Mouse (Mus musculus) megakaryocyte, embryonic 14.5 days (primary cell): ENCODE measurements at regions not wholly inside any gene's neighbourhood (a gene's known extent, or its start where the extent isn't known, plus 50 kb on each side); places are given as distances from the start of the nearest gene placed in this dataset.

Experiments
- FLI1 ChIP-seq: IDR thresholded peaks from 2 replicates; pipeline ENCODE4 v1.6.1; 2012; ENCODE audit warnings: low read length, inconsistent platforms, mixed read lengths
- GATA1 ChIP-seq: IDR thresholded peaks from 3 replicates; pipeline ENCODE4 v1.6.1; 2012; ENCODE audit warnings: mixed read lengths, low read length, inconsistent platforms, borderline replicate concordance

- no peak for TF ChIP-seq GATA1
- no peak for TF ChIP-seq FLI1
Observed at GRCm38 (mm10) chr9:61795910-61796309, 118.4 kb downstream of the Rplp1 start.
